Mouse (Mus musculus): Measurements from ENCODE around the gene Slc22a1. TPM values are rescaled to one million over a fixed set of nuclear protein-coding genes. Genes with fewer than 3 reads are reported as not detected.

The Slc22a1 gene
- not detected for polyA plus RNA-seq (2017; shearing (Covaris generic))

GRCm38 (mm10) chr17:12675646-12676045 lies at the start of gene Slc22a1:
Slc22a1 (minus strand) TSS chr17:12675829.

Other genes with a start within 250 kb of the Slc22a1 start
- 0.09 TPM for gene Slc22a3, start 168.1 kb downstream of the Slc22a1 start, polyA plus RNA-seq (2017; shearing (Covaris generic))
- gene Slc22a2, start 91.7 kb downstream of the Slc22a1 start, polyA plus RNA-seq (2017; shearing (Covaris generic)), result 0.21 TPM
- gene Igf2r, start 93.8 kb upstream of the Slc22a1 start, polyA plus RNA-seq (2017; shearing (Covaris generic)), result 26.0 TPM
- gene Mas1, start 192.3 kb upstream of the Slc22a1 start, polyA plus RNA-seq (2017; shearing (Covaris generic)), result not detected
- gene Mrgprh, start 200.2 kb upstream of the Slc22a1 start, polyA plus RNA-seq (2017; shearing (Covaris generic)), result not detected
- gene Pnldc1, start 234.4 kb upstream of the Slc22a1 start, polyA plus RNA-seq (2017; shearing (Covaris generic)), result 0.86 TPM
- gene Tcp1, start 239.9 kb upstream of the Slc22a1 start, polyA plus RNA-seq (2017; shearing (Covaris generic)), result 186 TPM
- gene Mrpl18, start 240.5 kb upstream of the Slc22a1 start, polyA plus RNA-seq (2017; shearing (Covaris generic)), result 71.5 TPM

Data from naive thymus-derived CD4-positive, alpha-beta T cell, adult 5 months (primary cell).